Mouse (Mus musculus): ENCODE data around the gene Slc25a39. TPM values are rescaled to one million over a fixed set of nuclear protein-coding genes. Genes with fewer than 3 reads are reported as not detected.

The Slc25a39 gene
- total and polyA plus RNA-seq, 2 experiments from 2014 or later = 176 to 194 TPM

DNA sequence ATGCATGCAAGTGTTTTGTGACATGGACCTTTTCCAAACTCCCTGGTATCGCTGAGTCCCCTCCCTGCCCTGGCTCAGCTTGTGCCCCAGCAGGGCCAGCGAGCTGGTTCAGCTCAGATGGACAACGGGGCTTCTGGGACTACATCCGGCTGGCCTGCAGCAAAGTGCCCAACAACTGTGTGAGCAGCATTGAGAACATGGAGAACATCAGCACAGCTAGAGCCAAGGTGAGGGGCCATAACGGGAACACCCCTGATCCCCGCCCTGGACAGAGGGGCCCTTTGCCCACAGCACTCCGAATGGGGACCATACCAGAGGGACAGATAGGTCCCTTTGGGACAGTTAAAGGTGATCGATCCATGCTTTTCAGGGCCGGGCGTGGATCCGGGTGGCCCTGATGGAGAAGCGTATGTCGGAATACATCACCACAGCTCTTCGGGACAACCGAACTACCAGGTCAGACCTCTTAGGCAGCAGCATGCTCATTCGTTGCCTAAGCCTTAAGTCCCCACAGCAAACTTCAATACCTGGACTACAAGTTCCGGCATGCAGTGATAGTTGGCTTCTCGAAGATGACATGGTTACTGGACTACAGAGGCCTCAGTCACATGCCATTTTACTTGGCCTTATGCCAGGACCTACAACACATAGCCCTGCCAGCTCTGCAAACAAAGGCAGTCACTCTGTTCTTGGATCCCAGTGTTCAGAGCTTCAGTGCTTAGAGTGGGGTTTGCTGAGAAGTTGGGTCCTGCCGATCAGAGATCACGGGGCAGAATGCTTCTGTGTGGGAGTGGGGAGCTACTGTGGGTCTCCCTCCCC is 9.5 kb downstream of the Slc25a39 start:
- Histone ChIP-seq H3K4me3 (ENCODE audit: low read length) (no peak overlapping the region), H3K9ac (replicated peaks; ENCODE audit: low read length) (no peak overlapping the region), H3K27ac (no peak overlapping the region), H3K27me3 (ENCODE audit: insufficient read depth, low read length) (no peaks in the 10 kb centered on the region), H3K9me3 (ENCODE audit: low read length) (no peaks in the 10 kb centered on the region), H3K36me3 (ENCODE audit: insufficient read depth, low read length) (peaks cover 33% of the 10 kb centered on the region), H3K4me2 (ENCODE audit: low read depth, low read length) (no peak overlapping the region), H3K4me1 (ENCODE audit: insufficient read depth, low read length) (peaks cover 27% of the 10 kb centered on the region)
- ATAC-seq (peak; percentile 41; the same call in 1 of the 2 replicates), DNase-seq (ENCODE audit: low spot score) (peak; percentile 83)
- 70% methylated on average over 20 of the region's 20 CpGs for WGBS
- TF ChIP-seq CTCF (IDR thresholded peaks at IDR 0.05; ENCODE audit: low read depth) = no peak

DNA sequence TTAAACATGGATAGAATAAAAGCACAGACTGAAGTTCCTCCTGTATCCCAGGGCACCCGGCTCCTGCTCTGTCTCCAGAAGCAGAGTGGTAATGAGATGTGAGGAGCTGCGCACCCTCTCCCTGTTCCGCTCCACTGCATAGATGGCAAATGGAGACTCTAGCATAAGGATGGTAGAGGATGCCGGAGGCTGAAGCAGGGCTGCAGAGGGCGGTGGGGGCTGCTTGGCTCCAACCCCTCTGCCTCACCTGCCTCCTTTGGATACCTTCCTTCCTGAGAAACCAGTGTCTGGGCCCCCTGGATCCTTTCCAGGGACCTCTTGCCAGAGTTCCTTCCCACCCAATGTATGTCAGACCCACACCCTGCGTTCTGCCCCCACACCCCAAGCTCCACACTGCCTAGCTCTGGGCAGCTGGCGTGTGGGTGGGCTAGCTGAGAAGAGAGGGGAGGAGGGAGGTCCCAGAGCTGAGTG is 11.0 kb downstream of the Slc25a39 start:
- 58% methylated on average over 7 of the region's 7 CpGs for WGBS
- H3K9me3 ChIP-seq (ENCODE audit: low read length) = no peaks in the 10 kb centered on the region

GRCm38 (mm10) chr11:102396263-102396662 is 11.5 kb downstream of the Slc25a39 start:
- no peak overlapping the region for H3K4me3 ChIP-seq (ENCODE audit: low read length)
- H3K27me3 ChIP-seq (ENCODE audit: insufficient read depth, low read length) = no peaks in the 10 kb centered on the region
- peak overlapping the region; percentile 87 for H3K4me2 ChIP-seq (ENCODE audit: low read depth, low read length)
- no peaks in the 10 kb centered on the region for H3K9me3 ChIP-seq (ENCODE audit: low read length)
- H3K27ac ChIP-seq = no peak overlapping the region
- ATAC-seq (no peak), DNase-seq (ENCODE audit: low spot score) (no peak)
- H3K36me3 ChIP-seq (ENCODE audit: insufficient read depth, low read length) = peaks cover 20% of the 10 kb centered on the region; the same call in 1 of the 2 replicates
- H3K9ac ChIP-seq (replicated peaks; ENCODE audit: low read length) = no peak overlapping the region
- 54% methylated on average over 6 of the region's 6 CpGs for WGBS
- TF ChIP-seq CTCF (IDR thresholded peaks at IDR 0.05; ENCODE audit: low read depth) = no peak
- H3K4me1 ChIP-seq (ENCODE audit: insufficient read depth, low read length) = peaks cover 27% of the 10 kb centered on the region

More for the DNA sequence above, 11.0 kb downstream of the Slc25a39 start:
- DNase-seq (ENCODE audit: low spot score) (no peak), ATAC-seq (no peak)
- Histone ChIP-seq H3K27ac (no peak overlapping the region; the same call in 1 of the 2 replicates), H3K36me3 (ENCODE audit: insufficient read depth, low read length) (peaks cover 21% of the 10 kb centered on the region; the same call in 1 of the 2 replicates), H3K4me3 (ENCODE audit: low read length) (no peak overlapping the region), H3K4me2 (ENCODE audit: low read depth, low read length) (peak overlapping the region; percentile 87), H3K9ac (replicated peaks; ENCODE audit: low read length) (no peak overlapping the region), H3K4me1 (ENCODE audit: insufficient read depth, low read length) (peaks cover 27% of the 10 kb centered on the region), H3K27me3 (ENCODE audit: insufficient read depth, low read length) (no peaks in the 10 kb centered on the region)
- no peak for TF ChIP-seq CTCF (IDR thresholded peaks at IDR 0.05; ENCODE audit: low read depth)

DNA sequence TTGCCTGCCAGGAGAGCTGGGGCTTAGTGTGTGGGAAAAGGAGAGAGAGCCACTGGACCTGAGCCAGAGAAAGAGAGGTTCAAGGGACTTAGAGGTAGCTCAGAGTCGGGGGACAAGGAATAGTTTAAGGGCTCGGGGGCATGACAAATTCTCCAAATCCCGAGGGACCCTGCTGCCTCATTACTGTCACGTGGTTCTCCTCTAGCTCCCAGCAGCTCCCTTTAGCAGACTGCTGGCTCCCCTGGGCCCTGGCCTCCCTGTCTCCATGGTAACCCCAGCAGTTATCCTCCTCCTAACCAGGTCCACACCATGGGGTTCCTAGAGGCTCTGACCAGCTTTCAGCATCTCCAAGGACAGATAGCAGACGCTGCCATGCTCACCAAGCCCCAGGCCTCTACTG is 12.5 kb downstream of the Slc25a39 start:
- Histone ChIP-seq H3K4me3 (ENCODE audit: low read length) (peak overlapping the region; percentile 80), H3K27me3 (ENCODE audit: insufficient read depth, low read length) (no peaks in the 10 kb centered on the region), H3K36me3 (ENCODE audit: insufficient read depth, low read length) (peaks cover 11% of the 10 kb centered on the region; the same call in 1 of the 2 replicates), H3K9ac (replicated peaks; ENCODE audit: low read length) (peak overlapping the region; percentile 93), H3K4me1 (ENCODE audit: insufficient read depth, low read length) (peaks cover 27% of the 10 kb centered on the region), H3K9me3 (ENCODE audit: low read length) (no peaks in the 10 kb centered on the region), H3K27ac (peak overlapping the region; percentile 98; the same call in 1 of the 2 replicates), H3K4me2 (ENCODE audit: low read depth, low read length) (peak overlapping the region; percentile 87)
- no peak for ATAC-seq
- DNase-seq (ENCODE audit: low spot score) = peak; percentile 61
- WGBS = 1% methylated on average over 5 of the region's 5 CpGs
- TF ChIP-seq CTCF (IDR thresholded peaks at IDR 0.05; ENCODE audit: low read depth) = no peak

DNA sequence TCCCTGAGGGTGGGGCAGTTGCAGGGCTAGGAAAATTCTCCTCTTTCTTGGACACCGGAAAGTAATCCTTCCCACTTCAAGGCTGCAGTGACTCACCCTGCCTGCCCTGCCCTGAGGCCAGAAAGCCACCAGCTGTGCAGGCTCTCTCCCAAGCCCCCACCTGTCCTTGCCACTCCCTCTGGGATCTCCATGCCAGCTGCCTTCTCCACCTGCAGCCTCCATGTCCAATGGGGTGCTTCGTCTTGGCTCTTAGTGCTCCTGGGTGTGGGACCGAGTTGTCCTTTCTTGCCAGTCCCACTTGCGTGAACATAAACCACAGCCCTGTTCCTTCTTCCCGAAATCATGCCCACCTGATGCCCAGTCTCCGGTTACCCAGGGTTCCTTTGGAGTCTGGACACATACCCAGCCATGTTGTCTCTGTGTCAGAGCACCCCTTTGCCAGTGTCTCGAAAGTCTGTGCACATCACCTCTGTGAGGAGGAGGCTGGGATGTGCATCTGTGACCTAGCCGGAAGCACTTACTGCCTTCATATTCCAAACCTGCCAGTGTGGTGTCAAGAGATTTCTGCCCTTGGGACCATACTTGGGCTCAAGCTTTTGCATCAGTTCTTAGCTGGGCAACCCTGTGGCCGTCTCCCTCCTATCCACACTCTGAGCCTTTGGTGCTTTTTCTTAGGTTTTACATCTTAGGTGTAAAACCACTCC is 13.2 kb downstream of the Slc25a39 start:
- Histone ChIP-seq H3K36me3 (ENCODE audit: insufficient read depth, low read length) (peaks cover 5% of the 10 kb centered on the region; the same call in 1 of the 2 replicates), H3K4me3 (ENCODE audit: low read length) (peak overlapping the region; percentile 80), H3K9ac (replicated peaks; ENCODE audit: low read length) (peak overlapping the region; percentile 93), H3K9me3 (ENCODE audit: low read length) (no peaks in the 10 kb centered on the region), H3K4me1 (ENCODE audit: insufficient read depth, low read length) (peaks cover 27% of the 10 kb centered on the region), H3K27ac (peak overlapping the region; percentile 98), H3K27me3 (ENCODE audit: insufficient read depth, low read length) (no peaks in the 10 kb centered on the region), H3K4me2 (ENCODE audit: low read depth, low read length) (peak overlapping the region; percentile 87)
- WGBS = 59% methylated on average over 9 of the region's 9 CpGs
- DNase-seq (ENCODE audit: low spot score) (no peak), ATAC-seq (no peak)
- TF ChIP-seq CTCF (IDR thresholded peaks at IDR 0.05; ENCODE audit: low read depth) = no peak

GRCm38 (mm10) chr11:102393719-102394420 is 13.9 kb downstream of the Slc25a39 start:
- ATAC-seq (peak; percentile 61), DNase-seq (ENCODE audit: low spot score) (peak; percentile 84)
- H3K27ac ChIP-seq = peak overlapping the region; percentile 98
- no peaks in the 10 kb centered on the region for H3K9me3 ChIP-seq (ENCODE audit: low read length)
- H3K4me3 ChIP-seq (ENCODE audit: low read length) = peak overlapping the region; percentile 80
- no peak for TF ChIP-seq CTCF (IDR thresholded peaks at IDR 0.05; ENCODE audit: low read depth)
- H3K9ac ChIP-seq (replicated peaks; ENCODE audit: low read length) = peak overlapping the region; percentile 93
- peak overlapping the region; percentile 87 for H3K4me2 ChIP-seq (ENCODE audit: low read depth, low read length)
- no peaks in the 10 kb centered on the region for H3K36me3 ChIP-seq (ENCODE audit: insufficient read depth, low read length)
- H3K27me3 ChIP-seq (ENCODE audit: insufficient read depth, low read length) = no peaks in the 10 kb centered on the region
- WGBS = 6% methylated on average over 17 of the region's 17 CpGs
- peaks cover 27% of the 10 kb centered on the region for H3K4me1 ChIP-seq (ENCODE audit: insufficient read depth, low read length)

All from hindbrain, postnatal 0 days (tissue).